Mouse (Mus musculus): ENCODE results near the gene Gal3st1. TPM values are rescaled to one million over a fixed set of nuclear protein-coding genes. Genes with fewer than 3 reads are reported as not detected.

The Gal3st1 gene
- total and polyA plus RNA-seq, 3 experiments = 0.07 to 0.12 TPM; not detected in 1

DNA sequence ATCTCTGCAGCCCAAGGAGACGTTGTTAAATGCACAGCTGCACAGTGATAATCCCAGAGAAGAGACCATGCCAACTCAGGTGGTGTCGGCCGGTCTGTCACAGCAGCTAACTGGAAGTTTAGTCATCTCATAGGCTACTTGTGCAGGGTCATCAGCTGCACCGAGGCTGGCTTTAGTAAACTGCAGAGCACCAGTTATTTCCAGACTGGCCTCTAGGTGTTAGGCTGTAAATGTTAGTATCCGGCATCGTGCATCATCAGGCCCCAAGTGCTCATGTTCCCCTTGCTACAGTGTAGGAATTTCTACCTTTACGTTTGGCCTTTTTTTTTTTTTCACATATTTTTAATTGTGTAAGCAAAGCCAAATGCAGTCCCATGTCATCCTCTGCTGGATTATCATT, 50.0 kb downstream of the Gal3st1 start:
- no peak overlapping the region for H3K4me3 ChIP-seq (ENCODE audit: control insufficient read depth in 1 of 2, insufficient read depth in 1 of 2, low read depth in 2 of 2, low read length in 2 of 2)
- no peaks in the 10 kb centered on the region for H3K9me3 ChIP-seq (replicated peaks; ENCODE audit: insufficient read depth, low read length)
- peaks cover 0 to 2% of the 10 kb centered on the region in 2 experiments; a peak in 3 of 4 replicates for H3K27me3 ChIP-seq (ENCODE audit: control insufficient read depth in 1 of 2, insufficient read depth in 2 of 2, low read length in 2 of 2)
- H3K9ac ChIP-seq (ENCODE audit: control insufficient read depth, low read depth, low read length, poor library complexity, severe bottlenecking) = no peak overlapping the region
- no peak overlapping the region for H3K27ac ChIP-seq (ENCODE audit: control insufficient read depth, low read depth, low read length)
- TF ChIP-seq ETS1 (IDR thresholded peaks at IDR 0.05; ENCODE audit: low read depth, low read length) (no peak), BHLHE40 (IDR thresholded peaks at IDR 0.05; ENCODE audit: borderline replicate concordance, low read depth, low read length) (no peak), MAFK (IDR thresholded peaks at IDR 0.05; ENCODE audit: borderline replicate concordance, low read depth, low read length) (no peak), ZKSCAN1 (IDR thresholded peaks at IDR 0.05; ENCODE audit: low read depth, low read length) (no peak), JUND (IDR thresholded peaks at IDR 0.05; ENCODE audit: low read depth, low read length) (no peak), TBP (IDR thresholded peaks at IDR 0.05; ENCODE audit: low read depth, low read length) (no peak), MYB (IDR thresholded peaks at IDR 0.05; ENCODE audit: low read depth, low read length) (no peak), CTCF (IDR thresholded peaks at IDR 0.05 in 2 of 3, conservative IDR thresholded peaks at IDR 0.05 in 1 of 3; ENCODE audit: control insufficient read depth in 1 of 3, insufficient read depth in 1 of 3, low read depth in 2 of 3, low read length in 3 of 3, poor library complexity in 1 of 3, severe bottlenecking in 1 of 3) (no peak), POLR2AphosphoS5 (IDR thresholded peaks at IDR 0.05; ENCODE audit: borderline replicate concordance, low read depth, low read length) (no peak), NELFE (IDR thresholded peaks at IDR 0.05; ENCODE audit: low read depth, low read length) (no peak), POLR2A (IDR thresholded peaks at IDR 0.05; ENCODE audit: control insufficient read depth in 1 of 2, insufficient read depth in 1 of 2, low read depth in 1 of 2, low read length in 2 of 2, poor library complexity in 1 of 2) (no peak), CHD2 (IDR thresholded peaks at IDR 0.05; ENCODE audit: low read length) (no peak), MAZ (IDR thresholded peaks at IDR 0.05; ENCODE audit: low read depth, low read length) (no peak), CHD1 (IDR thresholded peaks at IDR 0.05; ENCODE audit: low read depth, low read length) (no peak), USF2 (IDR thresholded peaks at IDR 0.05; ENCODE audit: borderline replicate concordance in 1 of 2, insufficient read depth in 1 of 2, low read depth in 1 of 2, low read length in 2 of 2) (no peak), ZNF384 (IDR thresholded peaks at IDR 0.05; ENCODE audit: low read depth, low read length) (no peak), ZC3H11A (IDR thresholded peaks at IDR 0.05; ENCODE audit: low read depth, low read length) (no peak), POLR2AphosphoS2 (IDR thresholded peaks at IDR 0.05; ENCODE audit: low read length) (no peak), GABPA (IDR thresholded peaks at IDR 0.05; ENCODE audit: low read depth, low read length) (no peak)
- H3K36me3 ChIP-seq (ENCODE audit: control insufficient read depth in 1 of 2, insufficient read depth in 2 of 2, low read length in 2 of 2) = peaks cover 0 to 7% of the 10 kb centered on the region in 2 experiments; a peak in 2 of 4 replicates
- H3K4me1 ChIP-seq (ENCODE audit: control insufficient read depth in 1 of 2, insufficient read depth in 2 of 2, low read length in 2 of 2) = peaks cover 0 to 12% of the 10 kb centered on the region in 2 experiments; a peak in 2 of 4 replicates
- DNase-seq (ENCODE audit: low read depth, low spot score) = no peak
- no peaks in the 10 kb centered on the region for H3K79me2 ChIP-seq (ENCODE audit: control insufficient read depth, insufficient read depth, low read length, poor library complexity)

GRCm38 (mm10) chr11:4034169-4034568, 50.7 kb downstream of the Gal3st1 start:
- Histone ChIP-seq H3K4me3 (ENCODE audit: control insufficient read depth in 1 of 2, insufficient read depth in 1 of 2, low read depth in 2 of 2, low read length in 2 of 2) (no peak overlapping the region), H3K9me3 (replicated peaks; ENCODE audit: insufficient read depth, low read length) (no peaks in the 10 kb centered on the region), H3K27me3 (ENCODE audit: control insufficient read depth in 1 of 2, insufficient read depth in 2 of 2, low read length in 2 of 2) (peaks cover 0 to 2% of the 10 kb centered on the region in 2 experiments; a peak in 3 of 4 replicates), H3K27ac (ENCODE audit: control insufficient read depth, low read depth, low read length) (no peak overlapping the region), H3K79me2 (ENCODE audit: control insufficient read depth, insufficient read depth, low read length, poor library complexity) (no peaks in the 10 kb centered on the region), H3K9ac (ENCODE audit: control insufficient read depth, low read depth, low read length, poor library complexity, severe bottlenecking) (no peak overlapping the region), H3K36me3 (ENCODE audit: control insufficient read depth in 1 of 2, insufficient read depth in 2 of 2, low read length in 2 of 2) (peaks cover 0 to 7% of the 10 kb centered on the region in 2 experiments; a peak in 2 of 4 replicates), H3K4me1 (ENCODE audit: control insufficient read depth in 1 of 2, insufficient read depth in 2 of 2, low read length in 2 of 2) (peaks cover 0 to 12% of the 10 kb centered on the region in 2 experiments; a peak in 2 of 4 replicates)
- DNase-seq (ENCODE audit: low read depth, low spot score) = peak; percentile 63
- TF ChIP-seq ZC3H11A (IDR thresholded peaks at IDR 0.05; ENCODE audit: low read depth, low read length) (no peak), EP300 (IDR thresholded peaks at IDR 0.05; ENCODE audit: low read depth in 1 of 2, low read length in 2 of 2) (peak in 1 of 2 experiments; percentile 67; a peak in 2 of 4 replicates), USF2 (IDR thresholded peaks at IDR 0.05; ENCODE audit: borderline replicate concordance in 1 of 2, insufficient read depth in 1 of 2, low read depth in 1 of 2, low read length in 2 of 2) (no peak), TAL1 (IDR thresholded peaks at IDR 0.05; ENCODE audit: low read length) (no peak), GATA1 (IDR thresholded peaks at IDR 0.05; ENCODE audit: low read depth, low read length) (peak; percentile 86), RCOR1 (IDR thresholded peaks at IDR 0.05; ENCODE audit: low read depth, low read length) (no peak), ETS1 (IDR thresholded peaks at IDR 0.05; ENCODE audit: low read depth, low read length) (no peak)
